Mouse (Mus musculus) thymus, postnatal 0 days (tissue): Measurements from ENCODE around the gene Ppp1cc. TPM values are rescaled to one million over a fixed set of nuclear protein-coding genes. Genes with fewer than 3 reads are reported as not detected.
"Not testable (repeated sequence)": the region's sequence is repeated elsewhere in the genome, so short reads cannot be mapped to it uniquely, and the experiment has no call there.

Experiments used
- DNase-seq: peaks from one replicate; pipeline ENCODE4 v3.0.0-alpha.2; 2015; ENCODE audit warnings: low spot score
- polyA plus RNA-seq: library from polyadenylated mRNA; unstranded; fragments of >200 nt; fragmentation: Nextera tagmentation; extraction: Ambion mirVana; gene quantifications from 2 replicates; pipeline ENCODE4 v1.2.1, GENCODE M21; 2015

Gene Ppp1cc
- polyA plus RNA-seq, 1 experiment from 2014 or later, result 340 TPM

- DNase-seq, result no peak
Observed at GRCm38 (mm10) chr5:122165233-122165915, 7.3 kb downstream of the Ppp1cc start.

GRCm38 (mm10) chr5:122166636-122167161, 8.6 kb downstream of the Ppp1cc start:
- DNase-seq, result no peak

- no peak for DNase-seq
Observed at GRCm38 (mm10) chr5:122168344-122169069, 10.4 kb downstream of the Ppp1cc start.

GRCm38 (mm10) chr5:122171058-122171457, 13.0 kb downstream of the Ppp1cc start:
- no peak for DNase-seq

- DNase-seq, result no peak
Observed at GRCm38 (mm10) chr5:122175402-122175801, 17.3 kb downstream of the Ppp1cc start.

GRCm38 (mm10) chr5:122175961-122176360, 17.9 kb downstream of the Ppp1cc start:
- DNase-seq, result no peak

GRCm38 (mm10) chr5:122176398-122176797, 18.3 kb downstream of the Ppp1cc start:
- peak; percentile 75 for DNase-seq

GRCm38 (mm10) chr5:122179665-122180064, 21.6 kb downstream of the Ppp1cc start:
- DNase-seq, result no peak

- DNase-seq, result peak; percentile 85
Observed at GRCm38 (mm10) chr5:122184283-122184806, 26.3 kb downstream of the Ppp1cc start.

GRCm38 (mm10) chr5:122184858-122185257, 26.8 kb downstream of the Ppp1cc start:
- not testable (repeated sequence) for DNase-seq

GRCm38 (mm10) chr5:122189115-122189514, 31.0 kb downstream of the Ppp1cc start:
- no peak for DNase-seq

- no peak for DNase-seq
Observed at GRCm38 (mm10) chr5:122190465-122190864, 32.4 kb downstream of the Ppp1cc start.

- no peak for DNase-seq
Observed at GRCm38 (mm10) chr5:122191269-122192063, 33.4 kb downstream of the Ppp1cc start.

- DNase-seq, result peak; percentile 43
Observed at GRCm38 (mm10) chr5:122192347-122192746, 34.3 kb downstream of the Ppp1cc start.

- DNase-seq, result no peak
Observed at GRCm38 (mm10) chr5:122200872-122201271, 42.8 kb downstream of the Ppp1cc start.

GRCm38 (mm10) chr5:122201904-122202303, 43.8 kb downstream of the Ppp1cc start:
- no peak for DNase-seq

GRCm38 (mm10) chr5:122204180-122204579, 46.1 kb downstream of the Ppp1cc start:
- no peak for DNase-seq

- DNase-seq, result peak; percentile 62
Observed at GRCm38 (mm10) chr5:122206475-122206874, 48.4 kb downstream of the Ppp1cc start, which contains the start of gene Hvcn1. TSS of gene Hvcn1 (plus strand) at chr5:122206804.

- peak; percentile 74 for DNase-seq
Observed at GRCm38 (mm10) chr5:122208909-122209308, 50.8 kb downstream of the Ppp1cc start.

- peak; percentile 82 for DNase-seq
Observed at GRCm38 (mm10) chr5:122209591-122210368, 51.7 kb downstream of the Ppp1cc start.
